Mouse (Mus musculus): ENCODE data around the gene Spc25. TPM values are rescaled to one million over a fixed set of nuclear protein-coding genes. Genes with fewer than 3 reads are reported as not detected.

Gene Spc25
- polyA plus RNA-seq, 2 experiments, result 58.4 to 129 TPM

DNA sequence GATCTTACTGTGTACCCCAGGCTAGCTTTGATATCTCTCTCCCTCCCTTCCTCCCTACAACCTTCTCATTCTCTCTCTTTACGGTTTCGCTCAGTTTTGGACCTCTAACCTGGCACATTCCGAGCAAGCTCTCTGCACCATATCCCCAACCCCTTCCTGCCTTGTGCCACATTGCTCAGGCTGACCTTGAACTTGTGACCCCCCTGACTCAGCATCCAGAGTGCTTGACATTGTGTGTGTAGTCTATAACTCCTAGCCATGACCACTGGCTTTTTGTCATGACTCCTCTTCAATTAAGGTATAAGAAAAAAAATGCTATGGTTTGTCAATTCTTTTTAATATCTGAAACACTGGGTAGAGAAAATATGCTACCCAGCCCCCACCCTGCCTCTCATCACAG, 3.7 kb upstream of the Spc25 start:
- no peaks in the 10 kb centered on the region for H3K9me3 ChIP-seq (ENCODE audit: control insufficient read depth, low read length)
- TF ChIP-seq POLR2A (IDR thresholded peaks at IDR 0.05; ENCODE audit: borderline replicate concordance, extremely low read depth, insufficient read depth, insufficient read length), result no peak
- no peak overlapping the region for H3K9ac ChIP-seq (ENCODE audit: low read depth, low read length, severe bottlenecking)
- no peak overlapping the region for H3K4me2 ChIP-seq (replicated peaks; ENCODE audit: low read depth, low read length, severe bottlenecking)
- ATAC-seq (ENCODE audit: low FRiP score, low read depth), result no peak
- H3K27me3 ChIP-seq (ENCODE audit: control insufficient read depth, insufficient read depth, low read length), result no peaks in the 10 kb centered on the region
- peaks cover 3% of the 10 kb centered on the region; the same call in 1 of the 2 replicates for H3K4me1 ChIP-seq (ENCODE audit: control insufficient read depth, insufficient read depth, low read length)
- no peak for DNase-seq (ENCODE audit: low spot score)
- no peak overlapping the region for H3K27ac ChIP-seq (replicated peaks; ENCODE audit: low read depth, low read length)
- WGBS, result 85% methylated on average over 3 of the region's 3 CpGs
- no peaks in the 10 kb centered on the region for H3K36me3 ChIP-seq (ENCODE audit: control insufficient read depth, insufficient read depth, low read length)
- H3K4me3 ChIP-seq (replicated peaks; ENCODE audit: low read length), result no peak overlapping the region

DNA sequence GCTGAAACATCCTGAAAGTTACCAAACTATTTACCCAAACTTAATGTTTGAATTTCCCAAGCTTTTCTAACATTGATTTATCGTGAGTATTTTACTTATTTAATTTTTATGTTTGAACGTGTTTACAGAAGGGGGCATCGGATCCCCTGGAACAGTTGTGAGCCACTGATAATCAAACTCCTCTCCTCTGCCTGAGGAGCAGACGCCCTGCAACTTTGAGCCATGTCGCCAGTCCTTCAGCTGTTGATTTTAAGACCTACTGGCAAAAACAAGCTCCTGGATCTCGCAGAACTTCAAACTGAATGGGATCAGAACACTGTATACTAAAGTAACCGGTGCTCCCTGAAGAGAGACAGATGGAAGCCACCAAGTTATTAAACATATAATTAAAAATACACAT, 529 bp upstream of the Spc25 start:
- no peak overlapping the region for H3K27ac ChIP-seq (replicated peaks; ENCODE audit: low read depth, low read length)
- H3K27me3 ChIP-seq (ENCODE audit: control insufficient read depth, insufficient read depth, low read length), result no peaks in the 10 kb centered on the region
- 18% methylated on average over 7 of the region's 7 CpGs for WGBS
- peak overlapping the region; percentile 40 for H3K4me2 ChIP-seq (replicated peaks; ENCODE audit: low read depth, low read length, severe bottlenecking)
- peak overlapping the region; percentile 77 for H3K4me3 ChIP-seq (replicated peaks; ENCODE audit: low read length)
- H3K9ac ChIP-seq (ENCODE audit: low read depth, low read length, severe bottlenecking), result peak overlapping the region; percentile 0; the same call in 1 of the 2 replicates
- no peak for TF ChIP-seq POLR2A (IDR thresholded peaks at IDR 0.05; ENCODE audit: borderline replicate concordance, extremely low read depth, insufficient read depth, insufficient read length)
- ATAC-seq (ENCODE audit: low FRiP score, low read depth), result 0 out of 2 replicates have a peak, but pooled peaks have one; percentile 19
- H3K4me1 ChIP-seq (ENCODE audit: control insufficient read depth, insufficient read depth, low read length), result peaks cover 3% of the 10 kb centered on the region; the same call in 1 of the 2 replicates
- H3K36me3 ChIP-seq (ENCODE audit: control insufficient read depth, insufficient read depth, low read length), result peaks cover 17% of the 10 kb centered on the region
- DNase-seq (ENCODE audit: low spot score), result no peak
- no peaks in the 10 kb centered on the region for H3K9me3 ChIP-seq (ENCODE audit: control insufficient read depth, low read length)

DNA sequence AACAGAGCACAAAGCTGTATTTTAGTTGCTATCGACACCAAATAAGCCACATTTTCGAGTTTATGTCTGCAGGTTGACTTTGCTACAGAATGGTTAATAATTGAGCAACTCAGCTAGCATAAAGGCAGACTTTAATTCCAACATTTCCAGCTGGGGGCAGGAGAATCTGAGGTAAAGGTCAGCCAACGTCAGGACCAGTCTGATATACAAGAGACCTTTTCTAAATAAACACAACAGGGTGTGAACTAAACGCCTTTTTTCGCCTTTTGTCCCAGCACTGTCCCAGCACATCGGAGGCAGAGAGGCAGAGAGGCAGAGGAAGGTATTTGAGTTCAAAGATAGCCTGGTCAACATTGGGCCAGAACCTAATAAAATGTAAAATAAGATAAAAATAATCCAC, 809 bp downstream of the Spc25 start:
- no peak for DNase-seq (ENCODE audit: low spot score)
- ATAC-seq (ENCODE audit: low FRiP score, low read depth), result no peak
- Histone ChIP-seq H3K9me3 (ENCODE audit: control insufficient read depth, low read length) (no peaks in the 10 kb centered on the region), H3K4me1 (ENCODE audit: control insufficient read depth, insufficient read depth, low read length) (peaks cover 3% of the 10 kb centered on the region; the same call in 1 of the 2 replicates), H3K27ac (replicated peaks; ENCODE audit: low read depth, low read length) (no peak overlapping the region), H3K9ac (ENCODE audit: low read depth, low read length, severe bottlenecking) (peak overlapping the region; percentile 80), H3K36me3 (ENCODE audit: control insufficient read depth, insufficient read depth, low read length) (peaks cover 25% of the 10 kb centered on the region), H3K4me2 (replicated peaks; ENCODE audit: low read depth, low read length, severe bottlenecking) (peak overlapping the region; percentile 77), H3K4me3 (replicated peaks; ENCODE audit: low read length) (peak overlapping the region; percentile 77), H3K27me3 (ENCODE audit: control insufficient read depth, insufficient read depth, low read length) (no peaks in the 10 kb centered on the region)
- WGBS, result 15% methylated on average over 6 of the region's 6 CpGs
- no peak for TF ChIP-seq POLR2A (IDR thresholded peaks at IDR 0.05; ENCODE audit: borderline replicate concordance, extremely low read depth, insufficient read depth, insufficient read length)

DNA sequence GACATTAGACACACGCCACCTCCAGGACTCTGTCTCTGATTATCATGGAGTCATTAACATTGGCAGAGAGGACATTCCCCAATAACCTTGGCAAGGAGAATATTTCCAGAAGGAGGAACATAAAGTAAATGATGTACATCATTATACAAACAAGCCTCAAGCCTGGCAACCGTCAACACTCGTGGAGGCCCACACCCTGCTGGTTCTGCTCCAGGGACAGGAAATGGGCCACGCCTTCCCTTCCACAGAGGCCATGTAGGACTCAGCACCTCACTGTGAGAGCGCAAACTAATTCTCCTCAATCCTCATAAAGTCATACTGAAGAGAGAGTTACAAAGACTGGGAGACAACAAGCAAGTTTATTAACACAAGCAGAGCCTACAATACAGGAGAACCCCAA, 12.4 kb downstream of the Spc25 start:
- peaks cover 30% of the 10 kb centered on the region for H3K36me3 ChIP-seq (ENCODE audit: control insufficient read depth, insufficient read depth, low read length)
- H3K9me3 ChIP-seq (ENCODE audit: control insufficient read depth, low read length), result no peaks in the 10 kb centered on the region
- no peak for ATAC-seq (ENCODE audit: low FRiP score, low read depth)
- no peak overlapping the region for H3K9ac ChIP-seq (ENCODE audit: low read depth, low read length, severe bottlenecking)
- WGBS, result 76% methylated on average over 5 of the region's 5 CpGs
- H3K4me2 ChIP-seq (replicated peaks; ENCODE audit: low read depth, low read length, severe bottlenecking), result no peak overlapping the region
- no peak for TF ChIP-seq POLR2A (IDR thresholded peaks at IDR 0.05; ENCODE audit: borderline replicate concordance, extremely low read depth, insufficient read depth, insufficient read length)
- H3K27me3 ChIP-seq (ENCODE audit: control insufficient read depth, insufficient read depth, low read length), result no peaks in the 10 kb centered on the region
- no peak for DNase-seq (ENCODE audit: low spot score)
- H3K4me1 ChIP-seq (ENCODE audit: control insufficient read depth, insufficient read depth, low read length), result no peaks in the 10 kb centered on the region
- H3K4me3 ChIP-seq (replicated peaks; ENCODE audit: low read length), result no peak overlapping the region
- H3K27ac ChIP-seq (replicated peaks; ENCODE audit: low read depth, low read length), result no peak overlapping the region

DNA sequence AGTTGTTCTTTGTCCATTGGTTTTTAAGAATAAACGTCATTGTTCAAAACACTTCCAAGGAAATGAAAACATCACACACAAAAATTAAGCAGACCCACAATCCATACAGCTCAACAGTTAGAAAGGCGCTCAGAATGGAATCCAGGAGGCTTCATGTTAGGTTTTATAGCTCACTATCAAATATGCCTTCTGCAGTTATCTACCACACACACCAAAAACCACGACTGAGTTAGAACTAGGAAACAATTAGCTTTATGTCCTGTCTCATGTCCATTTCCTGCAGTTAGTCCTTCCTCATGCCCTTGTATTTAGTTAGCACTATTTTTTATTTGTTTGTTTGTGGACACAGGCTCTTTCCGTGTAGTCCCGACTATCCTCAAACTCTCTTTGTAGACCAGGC, 14.9 kb downstream of the Spc25 start:
- DNase-seq (ENCODE audit: low spot score), result no peak
- H3K36me3 ChIP-seq (ENCODE audit: control insufficient read depth, insufficient read depth, low read length), result peaks cover 30% of the 10 kb centered on the region
- H3K4me2 ChIP-seq (replicated peaks; ENCODE audit: low read depth, low read length, severe bottlenecking), result no peak overlapping the region
- WGBS, result 85% methylated on average over 5 of the region's 5 CpGs
- H3K27ac ChIP-seq (replicated peaks; ENCODE audit: low read depth, low read length), result no peak overlapping the region
- no peaks in the 10 kb centered on the region for H3K27me3 ChIP-seq (ENCODE audit: control insufficient read depth, insufficient read depth, low read length)
- no peaks in the 10 kb centered on the region for H3K9me3 ChIP-seq (ENCODE audit: control insufficient read depth, low read length)
- H3K9ac ChIP-seq (ENCODE audit: low read depth, low read length, severe bottlenecking), result no peak overlapping the region
- H3K4me3 ChIP-seq (replicated peaks; ENCODE audit: low read length), result no peak overlapping the region
- ATAC-seq (ENCODE audit: low FRiP score, low read depth), result no peak
- TF ChIP-seq POLR2A (IDR thresholded peaks at IDR 0.05; ENCODE audit: borderline replicate concordance, extremely low read depth, insufficient read depth, insufficient read length), result no peak
- no peaks in the 10 kb centered on the region for H3K4me1 ChIP-seq (ENCODE audit: control insufficient read depth, insufficient read depth, low read length)

DNA sequence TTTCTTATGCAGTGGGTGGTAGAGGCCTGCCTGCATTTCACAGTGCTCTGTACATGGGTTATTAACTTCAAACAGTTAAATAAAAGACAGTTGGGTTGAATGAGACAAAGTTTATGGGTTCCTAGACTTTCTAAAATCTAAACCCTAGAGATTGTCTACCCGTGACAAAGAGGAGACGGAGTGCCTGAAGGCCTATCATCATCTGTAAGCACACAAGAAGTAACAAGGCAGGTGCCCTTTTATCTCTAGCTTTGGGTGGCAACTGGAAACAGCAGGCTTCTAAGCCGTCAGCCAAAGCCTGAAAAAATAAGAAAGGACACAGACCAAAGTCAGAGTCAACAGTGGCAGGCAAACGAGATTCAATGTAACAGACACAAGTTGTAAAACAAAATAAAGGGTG, 16.8 kb downstream of the Spc25 start:
- H3K9ac ChIP-seq (ENCODE audit: low read depth, low read length, severe bottlenecking), result no peak overlapping the region
- ATAC-seq (ENCODE audit: low FRiP score, low read depth), result no peak
- H3K9me3 ChIP-seq (ENCODE audit: control insufficient read depth, low read length), result no peaks in the 10 kb centered on the region
- TF ChIP-seq POLR2A (IDR thresholded peaks at IDR 0.05; ENCODE audit: borderline replicate concordance, extremely low read depth, insufficient read depth, insufficient read length), result no peak
- H3K4me1 ChIP-seq (ENCODE audit: control insufficient read depth, insufficient read depth, low read length), result no peaks in the 10 kb centered on the region
- H3K27ac ChIP-seq (replicated peaks; ENCODE audit: low read depth, low read length), result no peak overlapping the region
- 72% methylated on average over 4 of the region's 4 CpGs for WGBS
- H3K36me3 ChIP-seq (ENCODE audit: control insufficient read depth, insufficient read depth, low read length), result peaks cover 13% of the 10 kb centered on the region
- no peak for DNase-seq (ENCODE audit: low spot score)
- H3K4me3 ChIP-seq (replicated peaks; ENCODE audit: low read length), result no peak overlapping the region
- no peaks in the 10 kb centered on the region for H3K27me3 ChIP-seq (ENCODE audit: control insufficient read depth, insufficient read depth, low read length)
- H3K4me2 ChIP-seq (replicated peaks; ENCODE audit: low read depth, low read length, severe bottlenecking), result no peak overlapping the region

Data from limb, embryonic 14.5 days (tissue).